Mouse (Mus musculus): ENCODE measurements at regions not wholly inside any gene's neighbourhood (a gene's known extent, or its start where the extent isn't known, plus 50 kb on each side); places are given as distances from the start of the nearest gene placed in this dataset.
A peak's percentile ranks its signal among the peaks of the same experiment; 100 is the strongest.

GRCm38 (mm10) chr4:131392478-131392877, 445.6 kb downstream of the Ptpru start:
- ATAC-seq = no peak

GRCm38 (mm10) chr4:131396226-131396840, 441.8 kb downstream of the Ptpru start:
- 84% methylated on average over 8 of the region's 8 CpGs for WGBS
- H3K4me3 ChIP-seq = no peak overlapping the region
- H3K36me3 ChIP-seq (ENCODE audit: poor library complexity, severe bottlenecking) = no peaks in the 10 kb centered on the region
- H3K9me3 ChIP-seq (replicated peaks) = no peaks in the 10 kb centered on the region
- no peaks in the 10 kb centered on the region for H3K27me3 ChIP-seq
- H3K27ac ChIP-seq = no peak overlapping the region
- H3K4me1 ChIP-seq = peaks cover 7% of the 10 kb centered on the region; the same call in 1 of the 2 replicates
- no peak overlapping the region for H3K4me2 ChIP-seq
- H3K9ac ChIP-seq = no peak overlapping the region
- ATAC-seq = no peak

More at GRCm38 (mm10) chr4:131392478-131392877, 445.6 kb downstream of the Ptpru start:
- H3K9ac ChIP-seq = no peak overlapping the region
- WGBS = 87% methylated on average over 3 of the region's 3 CpGs
- H3K4me2 ChIP-seq = no peak overlapping the region
- H3K27me3 ChIP-seq = no peaks in the 10 kb centered on the region
- peaks cover 7% of the 10 kb centered on the region; the same call in 1 of the 2 replicates for H3K4me1 ChIP-seq
- no peaks in the 10 kb centered on the region for H3K9me3 ChIP-seq (replicated peaks)
- no peak overlapping the region for H3K27ac ChIP-seq
- no peak overlapping the region for H3K4me3 ChIP-seq
- H3K36me3 ChIP-seq (ENCODE audit: poor library complexity, severe bottlenecking) = no peaks in the 10 kb centered on the region

GRCm38 (mm10) chr4:131397161-131397560, 440.9 kb downstream of the Ptpru start:
- no peak overlapping the region for H3K9ac ChIP-seq
- 87% methylated on average over 10 of the region's 10 CpGs for WGBS
- no peak overlapping the region for H3K4me3 ChIP-seq
- H3K4me2 ChIP-seq = no peak overlapping the region
- no peak overlapping the region for H3K27ac ChIP-seq
- H3K36me3 ChIP-seq (ENCODE audit: poor library complexity, severe bottlenecking) = no peaks in the 10 kb centered on the region
- H3K4me1 ChIP-seq = peaks cover 7% of the 10 kb centered on the region; the same call in 1 of the 2 replicates
- no peaks in the 10 kb centered on the region for H3K27me3 ChIP-seq
- no peak for ATAC-seq
- H3K9me3 ChIP-seq (replicated peaks) = no peaks in the 10 kb centered on the region

GRCm38 (mm10) chr4:131400756-131401155, 437.3 kb downstream of the Ptpru start:
- WGBS = 25% methylated on average over 11 of the region's 11 CpGs
- no peak overlapping the region for H3K9ac ChIP-seq
- H3K36me3 ChIP-seq (ENCODE audit: poor library complexity, severe bottlenecking) = no peaks in the 10 kb centered on the region
- H3K4me2 ChIP-seq = no peak overlapping the region
- no peak overlapping the region for H3K27ac ChIP-seq
- H3K27me3 ChIP-seq = no peaks in the 10 kb centered on the region
- no peak for ATAC-seq
- no peak overlapping the region for H3K4me3 ChIP-seq
- peaks cover 15% of the 10 kb centered on the region for H3K4me1 ChIP-seq
- H3K9me3 ChIP-seq (replicated peaks) = no peaks in the 10 kb centered on the region

GRCm38 (mm10) chr4:131401255-131401654, 436.8 kb downstream of the Ptpru start:
- Histone ChIP-seq H3K9me3 (replicated peaks) (no peaks in the 10 kb centered on the region), H3K36me3 (ENCODE audit: poor library complexity, severe bottlenecking) (no peaks in the 10 kb centered on the region), H3K4me2 (no peak overlapping the region), H3K9ac (no peak overlapping the region), H3K27me3 (no peaks in the 10 kb centered on the region), H3K27ac (no peak overlapping the region), H3K4me1 (peaks cover 20% of the 10 kb centered on the region), H3K4me3 (no peak overlapping the region)
- 90% methylated on average over 6 of the region's 6 CpGs for WGBS
- ATAC-seq = no peak

- H3K9me3 ChIP-seq (replicated peaks) = no peaks in the 10 kb centered on the region
- no peak overlapping the region for H3K4me2 ChIP-seq
- peak overlapping the region; percentile 73; the same call in 1 of the 2 replicates for H3K27ac ChIP-seq
- H3K9ac ChIP-seq = no peak overlapping the region
- H3K4me3 ChIP-seq = no peak overlapping the region
- ATAC-seq = peak; percentile 63; the same call in 1 of the 2 replicates
- H3K4me1 ChIP-seq = peaks cover 34% of the 10 kb centered on the region
- H3K36me3 ChIP-seq (ENCODE audit: poor library complexity, severe bottlenecking) = no peaks in the 10 kb centered on the region
- H3K27me3 ChIP-seq = no peaks in the 10 kb centered on the region
- WGBS = 36% methylated on average over 12 of the region's 12 CpGs
Observed at GRCm38 (mm10) chr4:131405376-131406017, 432.6 kb downstream of the Ptpru start.

GRCm38 (mm10) chr4:131407464-131407863, 430.6 kb downstream of the Ptpru start:
- ATAC-seq = no peak
- H3K4me3 ChIP-seq = no peak overlapping the region
- 54% methylated on average over 3 of the region's 3 CpGs for WGBS
- H3K9ac ChIP-seq = no peak overlapping the region
- no peak overlapping the region for H3K4me2 ChIP-seq
- H3K36me3 ChIP-seq (ENCODE audit: poor library complexity, severe bottlenecking) = no peaks in the 10 kb centered on the region
- peaks cover 46% of the 10 kb centered on the region for H3K4me1 ChIP-seq
- no peaks in the 10 kb centered on the region for H3K9me3 ChIP-seq (replicated peaks)
- no peaks in the 10 kb centered on the region for H3K27me3 ChIP-seq
- no peak overlapping the region for H3K27ac ChIP-seq

GRCm38 (mm10) chr4:131408644-131409043, 429.4 kb downstream of the Ptpru start:
- no peak for ATAC-seq
- Histone ChIP-seq H3K36me3 (ENCODE audit: poor library complexity, severe bottlenecking) (no peaks in the 10 kb centered on the region), H3K27me3 (no peaks in the 10 kb centered on the region), H3K4me3 (no peak overlapping the region), H3K4me1 (peaks cover 46% of the 10 kb centered on the region), H3K4me2 (no peak overlapping the region), H3K9me3 (replicated peaks) (no peaks in the 10 kb centered on the region), H3K27ac (no peak overlapping the region), H3K9ac (no peak overlapping the region)
- WGBS = 90% methylated on average over 1 of the region's 1 CpGs

GRCm38 (mm10) chr4:131409805-131410204, 428.3 kb downstream of the Ptpru start:
- H3K9ac ChIP-seq = no peak overlapping the region
- no peak overlapping the region for H3K4me2 ChIP-seq
- no peaks in the 10 kb centered on the region for H3K27me3 ChIP-seq
- no peaks in the 10 kb centered on the region for H3K36me3 ChIP-seq (ENCODE audit: poor library complexity, severe bottlenecking)
- 26% methylated on average over 3 of the region's 3 CpGs for WGBS
- H3K4me1 ChIP-seq = peaks cover 41% of the 10 kb centered on the region
- ATAC-seq = peak; percentile 69; the same call in 1 of the 2 replicates
- no peaks in the 10 kb centered on the region for H3K9me3 ChIP-seq (replicated peaks)
- H3K27ac ChIP-seq = no peak overlapping the region
- H3K4me3 ChIP-seq = no peak overlapping the region

- H3K9ac ChIP-seq = 0 out of 2 replicates have a peak overlapping the region, but pooled peaks have one; percentile 22
- no peaks in the 10 kb centered on the region for H3K9me3 ChIP-seq (replicated peaks)
- H3K4me1 ChIP-seq = peaks cover 36% of the 10 kb centered on the region
- no peaks in the 10 kb centered on the region for H3K27me3 ChIP-seq
- H3K4me3 ChIP-seq = no peak overlapping the region
- no peak overlapping the region for H3K27ac ChIP-seq
- ATAC-seq = no peak
- no peaks in the 10 kb centered on the region for H3K36me3 ChIP-seq (ENCODE audit: poor library complexity, severe bottlenecking)
- H3K4me2 ChIP-seq = no peak overlapping the region
- 31% methylated on average over 4 of the region's 4 CpGs for WGBS
Observed at GRCm38 (mm10) chr4:131411936-131412335, 426.2 kb downstream of the Ptpru start.

- H3K4me3 ChIP-seq = no peak overlapping the region
- no peak for ATAC-seq
- 89% methylated on average over 6 of the region's 6 CpGs for WGBS
Observed at GRCm38 (mm10) chr4:131413380-131413779, 424.7 kb downstream of the Ptpru start.

GRCm38 (mm10) chr4:131415453-131415852, 422.6 kb downstream of the Ptpru start:
- Histone ChIP-seq H3K4me3 (no peak overlapping the region), H3K36me3 (ENCODE audit: poor library complexity, severe bottlenecking) (no peaks in the 10 kb centered on the region), H3K4me2 (no peak overlapping the region), H3K9ac (no peak overlapping the region), H3K4me1 (peaks cover 35% of the 10 kb centered on the region), H3K27ac (no peak overlapping the region), H3K9me3 (replicated peaks) (no peaks in the 10 kb centered on the region), H3K27me3 (no peaks in the 10 kb centered on the region)
- WGBS = 75% methylated on average over 5 of the region's 5 CpGs
- ATAC-seq = no peak

More at GRCm38 (mm10) chr4:131413380-131413779, 424.7 kb downstream of the Ptpru start:
- Histone ChIP-seq H3K27me3 (no peaks in the 10 kb centered on the region), H3K9ac (no peak overlapping the region), H3K9me3 (replicated peaks) (no peaks in the 10 kb centered on the region), H3K27ac (no peak overlapping the region), H3K4me1 (peaks cover 35% of the 10 kb centered on the region), H3K4me2 (no peak overlapping the region), H3K36me3 (ENCODE audit: poor library complexity, severe bottlenecking) (no peaks in the 10 kb centered on the region)

All from forebrain, embryonic 13.5 days (tissue).